Mouse (Mus musculus) midbrain, postnatal 0 days (tissue): ENCODE measurements around the gene Iqca. TPM values are rescaled to one million over a fixed set of nuclear protein-coding genes. Genes with fewer than 3 reads are reported as not detected.

Experiments
- ATAC-seq: fragments of 200-750 bp; cut with Nextera tagmentation; 2 replicates; pipeline ENCODE4 v1.8.0; 2017; ENCODE audit warnings: moderate number of reproducible peaks, mild to moderate bottlenecking, moderate TSS enrichment, moderate library complexity; ENCODE audit not compliant: low FRiP score
- DNase-seq: peaks from one replicate; pipeline ENCODE4 v3.0.0-alpha.2; 2015; ENCODE audit warnings: low spot score
- H3K27ac ChIP-seq: fragments of 300-500 bp; sonication (generic); 2 replicates; pipeline ENCODE4 v1.5.1; 2014; ENCODE audit warnings: low read depth, mild to moderate bottlenecking, low read length, mixed read lengths
- H3K27me3 ChIP-seq: fragments of 300-500 bp; sonication (generic); 2 replicates; pipeline ENCODE4 v1.6.1; 2014; ENCODE audit warnings: low read length, control low read depth, mixed read lengths; ENCODE audit not compliant: insufficient read depth
- H3K36me3 ChIP-seq: fragments of 300-500 bp; sonication (generic); 2 replicates; pipeline ENCODE4 v1.6.1; 2014; ENCODE audit warnings: low read length, control low read depth, mixed read lengths; ENCODE audit not compliant: insufficient read depth
- H3K4me1 ChIP-seq: fragments of 300-500 bp; sonication (generic); 2 replicates; pipeline ENCODE4 v1.6.1; 2014; ENCODE audit warnings: mild to moderate bottlenecking, control low read depth, antibody characterized with exemption, low read length, mixed read lengths; ENCODE audit not compliant: insufficient read depth
- H3K4me2 ChIP-seq: fragments of 300-500 bp; sonication (generic); 2 replicates; pipeline ENCODE4 v1.6.1; 2014; ENCODE audit warnings: low read depth, mild to moderate bottlenecking, low read length, mixed read lengths; ENCODE audit not compliant: poor library complexity, severe bottlenecking
- H3K4me3 ChIP-seq: fragments of 300-500 bp; sonication (generic); 2 replicates; pipeline ENCODE4 v1.5.1; 2014; ENCODE audit warnings: low read depth, mild to moderate bottlenecking, low read length, moderate library complexity
- H3K9ac ChIP-seq: fragments of 300-500 bp; sonication (generic); replicated peaks from 2 replicates; pipeline ENCODE4 v1.6.1; 2014; ENCODE audit warnings: mild to moderate bottlenecking, low read length, moderate library complexity, mixed read lengths; ENCODE audit not compliant: poor library complexity, severe bottlenecking
- H3K9me3 ChIP-seq: fragments of 300-500 bp; sonication (generic); 2 replicates; pipeline ENCODE4 v1.6.1; 2016; ENCODE audit warnings: low read length, control low read depth
- CTCF ChIP-seq: IDR thresholded peaks from 2 replicates; pipeline ENCODE4 v1.5.1; 2016; ENCODE audit warnings: antibody characterized with exemption, mild to moderate bottlenecking
- WGBS: fragments of 180-500 bp; shearing (Covaris S2); extraction: QIAGEN DNeasy Blood & Tissue Kit; methylation state at CpG from one replicate; pipeline ENCODE4 v1.1.7; 2014; 5-methylcytosine and 5-hydroxymethylcytosine counted together
- polyA plus RNA-seq: library from polyadenylated mRNA; unstranded; fragments of >200 nt; fragmentation: Nextera tagmentation; extraction: Ambion mirVana; gene quantifications from 2 replicates; pipeline ENCODE4 v1.2.1, GENCODE M21; 2015
- total RNA-seq: library from RNA; depleted of rRNA; stranded (reverse); fragments of >200 nt; gene quantifications from 2 replicates; pipeline ENCODE4 v1.2.3, GENCODE M21; 2014

Iqca gene
- total and polyA plus RNA-seq, 2 experiments from 2014 or later, result 0.83 to 2.7 TPM

DNA sequence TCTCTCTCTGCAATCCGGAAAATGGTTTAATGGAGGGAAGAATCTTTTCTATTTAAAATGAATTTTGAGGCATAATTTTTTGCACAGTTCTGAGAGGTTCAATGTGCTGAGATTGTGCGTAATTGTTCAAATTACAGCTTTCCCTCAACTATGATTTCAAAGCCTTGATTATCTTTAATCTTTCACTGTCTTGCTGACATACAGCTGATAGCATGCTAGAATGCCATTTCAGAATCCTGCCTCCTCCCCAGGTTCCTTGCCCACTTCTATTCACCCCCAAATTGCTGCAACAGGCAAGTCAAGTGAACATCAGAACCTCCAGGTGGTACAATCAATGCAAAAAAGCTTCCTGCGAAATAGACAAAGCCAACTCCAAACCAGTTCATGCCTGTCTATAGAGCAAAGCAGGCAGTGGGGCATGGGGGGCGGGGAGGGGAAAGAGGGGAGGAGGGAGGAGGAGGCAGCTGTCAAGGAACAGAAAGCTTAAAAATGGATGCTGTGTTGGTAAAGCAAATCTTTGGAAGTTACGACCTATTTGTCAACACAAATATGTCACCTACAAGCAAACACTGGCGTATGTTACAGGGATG, 39.5 kb downstream of the Iqca start:
- Histone ChIP-seq H3K9ac (no peak overlapping the region), H3K4me3 (no peak overlapping the region), H3K27ac (no peak overlapping the region), H3K4me2 (no peak overlapping the region), H3K36me3 (no peaks in the 10 kb centered on the region), H3K27me3 (no peaks in the 10 kb centered on the region), H3K9me3 (no peaks in the 10 kb centered on the region), H3K4me1 (no peaks in the 10 kb centered on the region)
- DNase-seq (no peak), ATAC-seq (no peak)
- 88% methylated on average over 6 of the region's 6 CpGs for WGBS
- TF ChIP-seq CTCF, result no peak

DNA sequence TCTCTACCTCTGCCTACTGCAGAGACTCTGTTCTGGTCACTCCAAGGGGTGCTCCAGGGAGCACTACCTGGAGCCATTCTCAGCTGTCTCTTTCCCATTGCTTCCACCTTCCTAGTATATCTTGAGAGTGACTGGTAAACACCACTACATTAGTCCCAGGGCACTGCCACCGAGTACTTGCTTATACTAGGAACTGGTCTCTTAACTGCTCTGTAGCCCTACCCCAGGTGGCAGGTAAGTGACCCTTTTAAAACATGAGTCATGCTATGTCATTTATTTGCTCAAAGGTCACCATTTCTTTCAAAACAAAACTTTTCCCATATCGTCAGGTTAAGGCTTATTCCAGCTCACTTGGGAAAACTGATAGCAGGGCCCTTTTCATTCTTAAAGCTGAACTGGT, 40.5 kb downstream of the Iqca start:
- Histone ChIP-seq H3K9me3 (no peaks in the 10 kb centered on the region), H3K9ac (no peak overlapping the region), H3K4me2 (no peak overlapping the region), H3K4me1 (no peaks in the 10 kb centered on the region), H3K36me3 (no peaks in the 10 kb centered on the region), H3K27ac (no peak overlapping the region), H3K4me3 (no peak overlapping the region), H3K27me3 (no peaks in the 10 kb centered on the region)
- DNase-seq (no peak), ATAC-seq (no peak)
- TF ChIP-seq CTCF, result no peak
- 89% methylated on average over 2 of the region's 2 CpGs for WGBS

DNA sequence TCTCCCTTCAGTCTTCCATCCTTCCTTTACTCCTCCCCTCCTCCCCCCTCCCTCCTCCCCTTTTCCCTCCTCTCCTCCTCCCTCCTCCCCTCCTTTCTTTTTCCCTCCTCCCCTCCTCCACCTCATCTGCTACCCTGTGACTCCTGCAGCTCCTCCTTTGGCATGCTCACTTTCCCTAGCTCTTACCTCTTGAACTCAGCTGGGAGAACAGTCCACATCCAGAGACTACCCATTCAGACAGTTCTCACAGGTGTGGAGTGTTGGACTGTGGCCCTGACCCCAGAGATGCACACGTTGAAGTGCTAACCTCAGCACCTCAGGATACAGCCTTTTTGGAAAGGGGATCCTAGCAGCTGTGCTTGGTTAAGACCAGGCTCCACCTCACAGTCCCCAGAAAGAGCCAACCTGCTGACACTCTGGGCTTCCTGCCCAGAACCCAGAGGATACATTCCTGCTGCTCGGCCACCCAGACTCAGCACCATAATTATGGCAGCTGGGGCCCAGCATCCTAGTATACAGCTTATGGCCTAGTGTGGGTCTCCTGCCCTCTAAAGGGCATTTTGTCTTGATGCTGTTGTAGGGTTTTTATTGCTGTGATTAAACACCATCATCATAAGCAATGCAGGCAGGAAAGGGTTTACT, 41.9 kb downstream of the Iqca start:
- no peaks in the 10 kb centered on the region for H3K9me3 ChIP-seq
- WGBS, result 73% methylated on average over 2 of the region's 2 CpGs
- H3K36me3 ChIP-seq, result no peaks in the 10 kb centered on the region
- TF ChIP-seq CTCF, result no peak
- H3K27ac ChIP-seq, result no peak overlapping the region
- ATAC-seq (no peak), DNase-seq (peak; percentile 82)
- H3K4me2 ChIP-seq, result no peak overlapping the region
- H3K4me3 ChIP-seq, result no peak overlapping the region
- H3K4me1 ChIP-seq, result no peaks in the 10 kb centered on the region
- no peaks in the 10 kb centered on the region for H3K27me3 ChIP-seq
- H3K9ac ChIP-seq, result no peak overlapping the region

DNA sequence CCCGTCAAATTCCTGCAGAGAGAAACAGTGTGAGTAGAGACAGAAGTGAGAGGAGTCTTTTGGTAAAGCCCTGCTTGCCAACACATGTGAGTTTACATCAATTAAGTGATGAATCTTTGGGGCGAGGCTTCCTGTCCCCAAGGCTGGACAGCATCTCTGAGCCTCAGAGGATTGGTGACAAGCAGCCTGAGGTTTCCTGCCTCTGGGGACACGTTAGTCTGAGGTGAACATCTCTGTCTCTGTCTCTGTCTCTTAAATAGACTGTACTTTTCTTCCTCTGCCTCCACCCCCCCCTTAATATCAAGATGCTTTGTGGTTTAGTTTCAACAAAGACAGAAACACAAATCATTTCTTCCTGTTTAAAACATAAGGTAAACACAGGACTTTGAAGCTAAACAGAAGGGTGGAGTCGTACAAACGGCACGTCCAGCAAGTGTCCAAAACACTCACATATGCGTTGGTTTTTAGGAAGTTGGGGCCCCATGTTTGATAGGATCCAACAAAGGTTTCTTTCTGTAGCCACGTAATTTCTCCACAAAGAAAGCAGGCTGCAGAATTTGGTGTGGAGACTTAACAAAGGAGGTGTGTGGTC, 49.2 kb downstream of the Iqca start:
- no peak overlapping the region for H3K27ac ChIP-seq
- TF ChIP-seq CTCF, result no peak
- no peak overlapping the region for H3K4me2 ChIP-seq
- WGBS, result 67% methylated on average over 8 of the region's 8 CpGs
- no peaks in the 10 kb centered on the region for H3K36me3 ChIP-seq
- H3K4me3 ChIP-seq, result no peak overlapping the region
- ATAC-seq, result no peak
- DNase-seq, result no peak
- H3K9ac ChIP-seq, result no peak overlapping the region
- H3K9me3 ChIP-seq, result no peaks in the 10 kb centered on the region
- H3K4me1 ChIP-seq, result no peaks in the 10 kb centered on the region
- no peaks in the 10 kb centered on the region for H3K27me3 ChIP-seq

DNA sequence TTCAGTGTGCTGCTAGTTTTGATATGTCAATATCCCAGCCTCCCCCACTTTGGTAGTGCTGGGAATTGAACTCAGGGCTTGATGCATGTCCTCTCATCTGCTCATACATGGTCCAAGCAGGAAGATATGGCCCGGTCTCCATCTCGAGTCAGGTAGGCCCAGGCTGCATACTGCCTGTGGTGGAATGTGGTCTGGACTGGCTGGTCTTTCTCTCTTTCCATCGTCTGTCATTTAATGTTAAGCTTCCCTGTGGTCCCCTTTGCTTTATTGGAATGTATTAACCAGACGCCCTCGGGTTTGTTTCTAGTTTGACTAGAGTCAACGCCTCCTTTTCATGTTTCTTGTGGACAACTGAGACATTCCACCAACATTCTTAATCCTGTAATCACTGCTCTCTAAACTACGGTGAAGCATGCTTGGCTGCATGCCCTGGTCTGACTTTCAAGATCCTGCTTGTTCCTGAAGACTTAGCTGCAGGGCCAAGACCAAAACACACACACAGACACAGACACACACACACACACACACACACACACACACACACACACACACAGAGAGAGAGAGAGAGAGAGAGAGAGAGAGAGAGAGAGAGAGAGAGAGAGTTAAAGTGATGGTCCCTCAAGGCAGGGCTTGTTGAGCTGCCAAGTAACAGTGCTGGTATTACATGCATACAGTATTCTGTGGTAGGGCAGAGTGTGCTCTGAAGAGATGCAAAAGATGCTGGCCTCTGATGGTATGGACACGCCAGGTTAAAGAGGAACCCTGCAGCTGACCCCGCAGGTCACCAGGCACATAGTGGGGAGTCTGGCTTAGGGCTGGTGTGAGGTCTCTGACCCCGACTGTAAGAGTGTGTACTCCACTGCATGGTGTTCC, 52.6 kb downstream of the Iqca start:
- no peak for ATAC-seq
- H3K4me3 ChIP-seq, result no peak overlapping the region
- no peaks in the 10 kb centered on the region for H3K27me3 ChIP-seq
- H3K4me2 ChIP-seq, result no peak overlapping the region
- H3K9me3 ChIP-seq, result no peaks in the 10 kb centered on the region
- H3K27ac ChIP-seq, result no peak overlapping the region
- no peaks in the 10 kb centered on the region for H3K4me1 ChIP-seq
- 70% methylated on average over 10 of the region's 10 CpGs for WGBS
- no peak overlapping the region for H3K9ac ChIP-seq
- no peak for DNase-seq
- H3K36me3 ChIP-seq, result no peaks in the 10 kb centered on the region
- no peak for TF ChIP-seq CTCF
